ENCODE assay signal across 8 mouse cellular contexts in the genomic region with DNA sequence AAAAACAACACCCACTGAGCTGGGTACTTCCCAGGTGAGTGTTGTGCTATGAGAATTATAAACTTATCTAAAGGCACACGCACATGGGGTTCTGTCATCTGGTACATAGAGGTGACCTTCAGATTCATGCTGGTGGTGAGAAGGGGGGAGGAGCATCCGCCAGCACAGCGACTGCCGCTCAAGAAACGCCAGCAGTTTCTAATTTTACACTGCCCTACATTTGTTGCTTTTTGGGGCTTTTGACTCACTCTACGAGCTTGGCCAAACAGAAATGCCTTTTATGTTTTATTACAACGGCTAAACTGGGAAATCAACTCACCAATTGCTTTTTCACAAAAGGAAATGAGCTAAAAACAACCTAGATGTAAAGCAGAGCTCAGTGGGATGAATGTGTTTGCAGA. TPM values are rescaled to one million over a fixed set of nuclear protein-coding genes. Genes with fewer than 3 reads are reported as not detected.
A peak's percentile ranks its signal among the peaks of the same experiment; 100 is the strongest.
DNase-seq lines count a peak whose midpoint lies in the region; ATAC-seq and TF ChIP-seq lines count a peak whose summit lies in the region.

No protein-coding gene starts in this region.

- WGBS in intestine, embryonic 14.5 days: 8% methylated on average over 7 of the region's 7 CpGs
- WGBS in neural tube, embryonic 15.5 days: 29% methylated on average over 7 of the region's 7 CpGs

- DNase-seq in embryo, embryonic 10.5 days (ENCODE audit: low spot score): peak; percentile 21
- DNase-seq in embryo, embryonic 9.5 days (ENCODE audit: extremely low spot score): no peak
- DNase-seq in intestine, embryonic 14.5 days (ENCODE audit: low spot score): no peak

- no peak for TF ChIP-seq CTCF in embryonic fibroblast, embryonic 13.5 days (IDR thresholded peaks at IDR 0.05; ENCODE audit: borderline replicate concordance, insufficient read depth, low read length)

- peak overlapping the region; percentile 51 for H3K4me2 ChIP-seq in intestine, embryonic 14.5 days (ENCODE audit: low read length)
- H3K4me2 ChIP-seq in neural tube, embryonic 15.5 days: peak overlapping the region; percentile 43

- no peak for ATAC-seq in megakaryocyte, adult 5-6 weeks (ENCODE audit: poor library complexity, severe bottlenecking)
- no peak for ATAC-seq in intestine, embryonic 14.5 days (replicated peaks; ENCODE audit: low FRiP score, low TSS enrichment, low read depth)
- no peak for ATAC-seq in neural tube, embryonic 15.5 days (ENCODE audit: low FRiP score)
- ATAC-seq in megakaryocyte-erythroid progenitor cell, adult 5-6 weeks (replicated peaks; ENCODE audit: low FRiP score, low TSS enrichment, poor library complexity, severe bottlenecking): no peak

- H3K27ac ChIP-seq in embryonic fibroblast, embryonic 13.5 days (ENCODE audit: insufficient read depth, low read length): peak overlapping the region; percentile 81
- H3K27ac ChIP-seq in intestine, embryonic 14.5 days (ENCODE audit: low read depth): peak overlapping the region; percentile 60; the same call in 1 of the 2 replicates
- H3K27ac ChIP-seq in neural tube, embryonic 15.5 days (replicated peaks): peak overlapping the region; percentile 64

- H3K36me3 ChIP-seq in megakaryocyte, embryonic 14.5 days (replicated peaks; ENCODE audit: low read length): no peaks in the 10 kb centered on the region
- H3K36me3 ChIP-seq in intestine, embryonic 14.5 days (ENCODE audit: control insufficient read depth, insufficient read depth, low read length): no peaks in the 10 kb centered on the region
- H3K36me3 ChIP-seq in neural tube, embryonic 15.5 days: no peaks in the 10 kb centered on the region

- H3K9ac ChIP-seq in intestine, embryonic 14.5 days (ENCODE audit: low read length): peak overlapping the region; percentile 36
- peak overlapping the region; percentile 28 for H3K9ac ChIP-seq in neural tube, embryonic 15.5 days (replicated peaks)

- H3K27me3 ChIP-seq in megakaryocyte, embryonic 14.5 days (replicated peaks): peaks cover 41% of the 10 kb centered on the region
- no peaks in the 10 kb centered on the region for H3K27me3 ChIP-seq in intestine, embryonic 14.5 days (replicated peaks; ENCODE audit: control insufficient read depth, insufficient read depth, low read length)
- H3K27me3 ChIP-seq in neural tube, embryonic 15.5 days (replicated peaks): no peaks in the 10 kb centered on the region

- peaks cover 23% of the 10 kb centered on the region for H3K4me1 ChIP-seq in megakaryocyte, embryonic 14.5 days
- peaks cover 10% of the 10 kb centered on the region for H3K4me1 ChIP-seq in embryonic fibroblast, embryonic 13.5 days (ENCODE audit: control insufficient read depth, insufficient read depth, low read length)
- H3K4me1 ChIP-seq in intestine, embryonic 14.5 days (replicated peaks; ENCODE audit: control insufficient read depth, insufficient read depth, low read length): peaks cover 13% of the 10 kb centered on the region
- peaks cover 12% of the 10 kb centered on the region for H3K4me1 ChIP-seq in neural tube, embryonic 15.5 days

- 0 out of 2 replicates have a peak, but pooled peaks have one; percentile 18 for TF ChIP-seq POLR2A in embryonic fibroblast, embryonic 13.5 days (IDR thresholded peaks at IDR 0.05; ENCODE audit: low read depth, low read length)

- peak overlapping the region; percentile 73 for H3K4me3 ChIP-seq in megakaryocyte, embryonic 14.5 days (replicated peaks)
- H3K4me3 ChIP-seq in embryonic fibroblast, embryonic 13.5 days (ENCODE audit: insufficient read depth, low read length): peak overlapping the region; percentile 31; the same call in 1 of the 2 replicates
- peak overlapping the region; percentile 24 for H3K4me3 ChIP-seq in intestine, embryonic 14.5 days (ENCODE audit: low read depth, low read length)
- H3K4me3 ChIP-seq in neural tube, embryonic 15.5 days (replicated peaks): 0 out of 2 replicates have a peak overlapping the region, but pooled peaks have one; percentile 4

- H3K9me3 ChIP-seq in megakaryocyte, embryonic 14.5 days: no peaks in the 10 kb centered on the region
- H3K9me3 ChIP-seq in intestine, embryonic 14.5 days (ENCODE audit: control insufficient read depth, low read length): no peaks in the 10 kb centered on the region
- no peaks in the 10 kb centered on the region for H3K9me3 ChIP-seq in neural tube, embryonic 15.5 days (replicated peaks)

RNA-seq across cellular contexts. Expression of a gene that starts 11.7 kb away (rescaled TPM):
- polyA plus RNA-seq in megakaryocyte, embryonic 14.5 days (2012; ENCODE audit: insufficient read depth, low replicate concordance): 7.0 TPM in 1 of 2 replicates, not detected in the other
- total RNA-seq in megakaryocyte, adult 5-6 weeks (2015): 14.8 and 15.8 TPM in 2 replicates
- 13.2 TPM in 2 replicates for total RNA-seq in megakaryocyte, adult 5-6 weeks (2017)
- polyA plus RNA-seq in embryonic fibroblast, embryonic 13.5 days (2011; ENCODE audit: insufficient read length, low read depth, missing spikeins): 72.6 and 83.5 TPM in 2 replicates
- 49.5 and 53.2 TPM in 2 replicates for polyA plus RNA-seq in intestine, embryonic 14.5 days (2014; fragmentation: Nextera tagmentation; extraction: Ambion mirVana)
- 16.0 and 20.7 TPM in 2 replicates for polyA plus RNA-seq in neural tube, embryonic 15.5 days (2015; fragmentation: Nextera tagmentation; extraction: Ambion mirVana)
- 6.9 and 11.3 TPM in 2 replicates for total RNA-seq in megakaryocyte-erythroid progenitor cell, adult 5-6 weeks (2014; fragmentation: Nextera tagmentation)
- 8.4 and 13.1 TPM in 2 replicates for total RNA-seq in megakaryocyte-erythroid progenitor cell, adult 5-6 weeks (2017)

Comparison
In these comparisons a context has a peak if more than half of its experiments do, and no peak if none do; other contexts are left out.
1. H3K4me3 ChIP-seq: peak in every context shown above with its lines; median percentile 73 in megakaryocyte, embryonic 14.5 days; 31 in embryonic fibroblast, embryonic 13.5 days; 24 in intestine, embryonic 14.5 days; 4 in neural tube, embryonic 15.5 days.